Mouse (Mus musculus) CH12.LX (cell line): ENCODE measurements around the gene Hlcs.

Experiments
- CTCF ChIP-seq, 2 experiments: IDR thresholded peaks in 1 of 2; conservative IDR thresholded peaks in 1 of 2; 2 replicates each; pipeline ENCODE4 v1.5.1; 2011 to 2012; ENCODE audit warnings: low read depth in 2 of 2, low read length in 2 of 2, improper control_type of control experiment in 1 of 2, inconsistent platforms in 1 of 2, mild to moderate bottlenecking in 1 of 2, moderate library complexity in 1 of 2
- E2F4 ChIP-seq: IDR thresholded peaks from 2 replicates; pipeline ENCODE4 v1.6.1; 2011; ENCODE audit warnings: low read depth, low read length, improper control_type of control experiment; ENCODE audit not compliant: insufficient replicate concordance
- EP300 ChIP-seq: IDR thresholded peaks from 2 replicates; pipeline ENCODE4 v1.6.1; 2011; ENCODE audit warnings: low read length, improper control_type of control experiment
- ETS1 ChIP-seq: conservative IDR thresholded peaks from 2 replicates; pipeline ENCODE4 v1.6.1; 2012; ENCODE audit warnings: low read depth, mild to moderate bottlenecking, inconsistent platforms, low read length, improper control_type of control experiment, moderate library complexity
- GABPA ChIP-seq: IDR thresholded peaks from 2 replicates; pipeline ENCODE4 v1.6.1; 2012; ENCODE audit warnings: low read depth, low read length, improper control_type of control experiment, inconsistent platforms; ENCODE audit not compliant: insufficient replicate concordance
- MAX ChIP-seq: IDR thresholded peaks from 2 replicates; pipeline ENCODE4 v1.6.1; 2011; ENCODE audit warnings: low read length, improper control_type of control experiment
- MEF2A ChIP-seq: IDR thresholded peaks from 2 replicates; pipeline ENCODE4 v1.6.1; 2014; ENCODE audit warnings: low read depth, mild to moderate bottlenecking, inconsistent platforms, low read length, improper control_type of control experiment, borderline replicate concordance
- NRF1 ChIP-seq: IDR thresholded peaks from 2 replicates; pipeline ENCODE4 v1.6.1; 2014; ENCODE audit warnings: low read depth, mild to moderate bottlenecking, inconsistent platforms, low read length, improper control_type of control experiment, moderate library complexity
- POLR2A ChIP-seq: IDR thresholded peaks from 2 replicates; pipeline ENCODE4 v1.6.1; 2011; ENCODE audit warnings: low read depth, mild to moderate bottlenecking, improper control_type of control experiment, low read length
- RAD21 ChIP-seq: IDR thresholded peaks from 2 replicates; pipeline ENCODE4 v1.6.1; 2011; ENCODE audit warnings: low read depth, mild to moderate bottlenecking, low read length, improper control_type of control experiment, moderate library complexity
- TCF12 ChIP-seq: IDR thresholded peaks from 2 replicates; pipeline ENCODE4 v1.6.1; 2014; ENCODE audit warnings: low read depth, mild to moderate bottlenecking, inconsistent platforms, low read length, improper control_type of control experiment
- UBTF ChIP-seq: IDR thresholded peaks from 2 replicates; pipeline ENCODE4 v1.6.1; 2012; ENCODE audit warnings: low read depth, mild to moderate bottlenecking, inconsistent platforms, low read length, improper control_type of control experiment, moderate library complexity
- ZKSCAN1 ChIP-seq: IDR thresholded peaks from 2 replicates; pipeline ENCODE4 v1.6.1; 2012; ENCODE audit warnings: low read depth, inconsistent platforms, low read length, improper control_type of control experiment, borderline replicate concordance

DNA sequence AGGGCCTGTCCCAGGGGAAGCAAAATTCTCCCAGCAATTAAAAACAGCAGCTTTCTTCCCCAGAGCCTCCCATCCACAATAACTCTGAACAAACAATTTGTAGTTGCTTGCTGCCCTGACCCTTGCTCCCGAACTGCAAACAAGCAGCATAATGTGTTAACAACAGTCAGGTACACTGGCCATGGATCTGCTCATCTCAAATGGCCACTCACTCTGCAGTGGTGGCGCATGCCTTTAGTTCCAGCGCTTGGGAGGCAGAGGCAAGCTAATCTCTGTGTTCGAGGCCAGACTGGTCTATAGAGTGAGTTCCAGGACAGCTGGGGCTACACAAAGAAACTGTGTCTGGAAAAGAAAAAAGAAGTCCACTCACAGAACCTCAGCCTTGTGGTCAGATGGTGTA lies 22.2 kb downstream of the Hlcs start:
- no peak for TF ChIP-seq NRF1
- no peak for TF ChIP-seq ZKSCAN1
- no peak for TF ChIP-seq UBTF
- no peak for TF ChIP-seq CTCF (conservative IDR thresholded peaks at IDR 0.05 in 1 of 2, IDR thresholded peaks at IDR 0.05 in 1 of 2; ENCODE audit: low read depth in 2 of 2, low read length in 2 of 2)
- no peak for TF ChIP-seq GABPA
- no peak for TF ChIP-seq E2F4
- TF ChIP-seq ETS1 = no peak
- no peak for TF ChIP-seq EP300
- TF ChIP-seq TCF12 = no peak
- TF ChIP-seq RAD21 = no peak
- TF ChIP-seq MEF2A = no peak
- no peak for TF ChIP-seq MAX
- TF ChIP-seq POLR2A = no peak
